Mouse (Mus musculus): Measurements from ENCODE around the gene Esrra.

Esrra gene

DNA sequence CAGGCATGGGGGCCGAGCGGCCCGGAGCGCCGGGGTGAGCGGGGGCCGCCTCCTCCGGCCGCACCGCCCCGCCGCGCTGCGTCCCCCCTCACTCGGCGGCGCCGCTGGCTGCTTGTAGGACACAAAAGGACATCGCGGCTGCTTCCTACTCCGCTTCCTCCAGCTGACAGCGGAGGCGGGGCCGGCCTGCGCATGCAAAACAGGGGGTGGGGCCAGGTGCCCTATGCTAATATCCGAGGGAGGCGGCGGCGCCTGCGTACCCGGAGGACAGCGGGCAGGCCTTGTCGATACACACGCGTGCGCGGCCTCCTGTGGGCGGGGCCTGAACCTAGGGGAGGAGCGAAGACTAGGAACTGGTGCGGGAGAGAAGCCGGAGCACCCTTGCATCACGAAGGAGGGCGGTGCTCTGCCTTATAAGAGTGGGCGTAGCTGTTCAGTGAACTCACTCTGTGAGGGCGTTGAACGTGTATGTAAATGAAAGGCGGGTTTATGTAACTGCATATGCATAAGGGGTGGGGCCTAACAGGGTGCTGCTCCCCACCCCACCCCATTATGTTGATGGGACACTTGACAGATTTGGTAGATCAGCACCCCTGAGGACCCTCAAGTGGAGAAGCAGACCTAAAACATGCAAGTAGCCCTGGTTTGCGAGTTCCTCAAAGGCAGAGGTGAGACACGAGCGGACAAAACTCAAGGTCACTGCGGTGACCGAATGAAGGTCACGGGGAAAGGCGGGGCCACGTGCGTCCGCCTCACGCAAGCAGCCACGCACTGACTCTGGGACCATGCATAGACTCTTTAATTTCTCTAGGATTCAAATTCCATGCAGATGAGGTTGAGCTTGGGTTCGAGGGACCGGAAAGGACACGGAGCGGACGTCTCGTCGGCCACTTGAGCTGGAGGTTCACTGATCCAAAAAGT is at the start of gene Esrra:
Gene Esrra (minus strand): TSS at position 167 of the 921 bp plus-strand sequence.
- DNase-seq: peak; percentile 100

- DNase-seq: no peak
Observed at GRCm38 (mm10) chr19:6970460-6971085, 49.0 kb upstream of the Esrra start.

DNA sequence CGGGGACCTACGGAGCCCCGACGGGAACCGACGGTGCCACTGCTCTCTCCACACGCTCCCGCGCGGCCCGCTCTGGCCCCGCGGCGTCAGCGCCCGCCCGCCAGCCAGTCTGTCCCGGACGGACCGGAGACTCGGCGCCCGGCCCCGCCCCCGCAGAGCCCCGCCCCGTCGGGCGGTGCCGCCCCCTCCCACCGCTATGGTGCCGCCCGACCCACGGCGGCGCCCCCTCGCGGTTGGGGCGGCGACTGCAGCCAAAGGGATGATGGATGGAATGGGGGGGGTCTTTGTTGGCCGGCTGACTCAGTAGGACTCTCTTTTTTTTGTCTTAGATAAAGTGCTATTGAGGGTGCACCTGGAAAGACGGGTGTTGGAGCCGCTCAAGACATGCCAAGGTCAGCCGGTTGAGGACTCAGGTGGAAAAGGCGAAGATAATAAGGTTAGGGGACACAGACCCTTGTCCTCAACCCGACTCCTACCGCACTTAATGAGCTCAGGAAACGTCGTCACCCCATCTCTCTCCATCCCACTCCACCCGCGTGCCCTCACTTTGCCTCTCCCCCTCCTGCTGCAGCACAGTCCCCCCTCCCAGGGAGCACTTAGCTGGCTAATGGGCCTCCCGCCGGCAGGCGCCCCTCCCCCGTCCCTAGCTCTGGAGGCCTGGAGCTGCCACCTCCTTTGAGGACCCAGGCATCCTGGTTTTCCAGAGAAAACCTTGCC is 48.2 kb upstream of the Esrra start:
- DNase-seq: peak; percentile 83 to 88

DNA sequence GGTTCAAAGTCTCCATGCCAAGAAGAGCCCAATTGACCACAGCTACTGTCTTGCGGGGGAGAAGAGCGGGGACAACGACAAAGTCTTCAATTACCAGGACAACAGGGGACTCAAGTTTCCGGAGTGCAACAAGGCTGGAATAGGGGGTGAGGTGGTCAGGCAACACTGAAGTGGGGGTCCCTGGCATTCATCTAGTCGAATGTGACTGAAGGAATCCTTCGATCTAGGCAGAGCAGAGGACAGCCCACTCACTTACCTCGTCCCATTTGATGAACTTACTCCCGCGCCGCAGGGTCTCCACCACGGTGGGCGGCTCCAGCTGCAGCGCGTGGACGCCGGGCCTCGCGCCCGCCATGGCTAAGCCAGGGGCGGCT is 47.7 kb upstream of the Esrra start:
- no peak for DNase-seq

DNA sequence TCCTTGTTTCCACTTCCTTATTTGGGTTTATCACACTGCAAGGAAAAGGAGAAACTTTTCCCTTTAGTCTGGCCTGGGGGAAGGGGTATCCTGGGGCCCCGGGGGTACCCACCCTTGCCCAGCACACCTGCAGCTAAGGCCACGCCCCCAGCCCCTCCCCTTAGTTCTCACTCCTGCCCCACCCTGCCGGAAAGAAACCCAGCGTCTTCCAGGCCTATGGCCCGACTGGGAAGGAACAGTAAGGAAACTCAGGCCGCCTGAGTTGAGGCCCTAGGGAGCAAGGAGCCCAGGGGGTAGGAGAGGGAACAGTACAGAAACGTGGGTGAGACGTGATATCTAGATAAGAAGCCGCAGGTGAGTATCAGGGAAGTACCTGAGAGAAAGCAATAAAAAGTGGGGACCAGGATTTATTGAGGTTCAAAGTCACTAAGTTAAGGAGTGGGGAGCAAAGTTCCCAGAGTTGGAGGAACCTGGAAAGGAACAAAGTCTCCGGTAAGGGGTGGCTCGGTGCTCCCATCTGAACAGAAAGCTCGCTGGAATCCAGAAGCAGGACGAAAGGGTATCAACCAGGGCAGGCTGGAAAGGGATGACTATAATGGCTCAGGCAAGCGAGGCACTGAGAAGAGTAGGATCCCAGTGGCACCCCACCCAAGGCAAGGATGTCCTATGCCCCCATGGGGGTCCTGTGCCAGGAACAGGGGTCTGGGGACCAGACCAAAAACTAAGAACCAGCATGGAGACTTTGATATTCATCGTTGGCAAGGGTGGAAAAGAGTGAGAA is 47.1 kb upstream of the Esrra start:
- DNase-seq: peak; percentile 30 to 36

DNA sequence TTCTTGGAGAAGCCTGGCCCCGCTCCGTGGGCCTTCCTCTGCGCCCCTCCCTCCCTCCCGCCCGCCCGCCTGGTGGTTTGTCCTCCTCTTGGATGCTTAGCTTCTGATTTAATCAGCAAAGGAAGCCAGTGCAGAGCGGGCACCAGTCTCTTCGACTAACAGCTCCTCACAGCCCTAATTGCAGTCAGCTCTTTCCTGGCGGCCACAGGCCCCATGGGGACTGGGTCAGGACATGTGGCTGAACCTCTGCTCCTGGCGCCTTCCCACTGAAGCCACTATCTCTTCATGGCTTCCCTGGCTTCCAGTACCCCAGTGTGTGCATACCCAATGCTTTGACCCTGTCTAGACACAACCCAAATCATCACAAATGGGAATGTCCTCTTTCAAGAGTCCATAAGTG is 34.8 kb upstream of the Esrra start:
- DNase-seq: no peak

- no peak for DNase-seq
Observed at GRCm38 (mm10) chr19:6955424-6955823, 33.8 kb upstream of the Esrra start.

GRCm38 (mm10) chr19:6954046-6954445 is 32.4 kb upstream of the Esrra start:
- DNase-seq: peak; percentile 43 to 50

- no peak for DNase-seq
Observed at GRCm38 (mm10) chr19:6952712-6953037, 31.1 kb upstream of the Esrra start.

DNA sequence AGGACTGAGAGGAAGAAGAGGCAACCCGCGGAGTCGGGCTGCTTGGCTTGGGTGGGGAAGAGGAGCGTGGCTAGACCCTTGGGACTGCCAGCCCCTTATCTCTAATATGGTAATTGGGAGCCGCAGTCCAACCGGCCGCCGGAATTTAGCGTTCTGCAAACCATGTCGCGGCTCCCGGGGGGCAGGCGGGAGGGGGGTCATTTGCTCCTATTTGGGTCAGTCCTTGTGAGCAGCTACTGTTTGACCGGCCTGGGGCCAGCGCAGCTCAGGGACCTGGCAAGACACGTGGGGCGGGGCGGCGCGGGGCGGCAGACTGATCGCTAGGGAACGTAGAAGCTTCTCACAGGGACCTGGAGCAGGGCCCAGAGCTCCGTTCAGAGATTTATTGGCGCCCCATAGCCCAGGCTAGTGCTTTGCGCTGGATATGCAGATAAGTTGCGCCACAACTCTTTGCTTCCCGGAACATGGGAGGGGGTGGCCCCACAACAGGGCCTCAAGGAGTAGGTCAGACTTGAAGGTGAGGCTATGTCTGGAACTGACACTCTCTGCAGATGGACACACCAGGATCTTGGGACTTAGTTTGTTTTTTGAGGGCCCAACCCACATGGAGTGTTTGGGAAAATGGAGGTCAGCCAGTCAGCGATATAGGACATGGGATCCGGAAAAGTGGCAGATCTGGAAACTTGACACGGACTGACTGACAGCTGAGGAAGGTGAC is 30.5 kb upstream of the Esrra start:
- DNase-seq: peak; percentile 41 to 48

GRCm38 (mm10) chr19:6951381-6951968 is 29.9 kb upstream of the Esrra start:
- peak; percentile 64 to 68 for DNase-seq

DNA sequence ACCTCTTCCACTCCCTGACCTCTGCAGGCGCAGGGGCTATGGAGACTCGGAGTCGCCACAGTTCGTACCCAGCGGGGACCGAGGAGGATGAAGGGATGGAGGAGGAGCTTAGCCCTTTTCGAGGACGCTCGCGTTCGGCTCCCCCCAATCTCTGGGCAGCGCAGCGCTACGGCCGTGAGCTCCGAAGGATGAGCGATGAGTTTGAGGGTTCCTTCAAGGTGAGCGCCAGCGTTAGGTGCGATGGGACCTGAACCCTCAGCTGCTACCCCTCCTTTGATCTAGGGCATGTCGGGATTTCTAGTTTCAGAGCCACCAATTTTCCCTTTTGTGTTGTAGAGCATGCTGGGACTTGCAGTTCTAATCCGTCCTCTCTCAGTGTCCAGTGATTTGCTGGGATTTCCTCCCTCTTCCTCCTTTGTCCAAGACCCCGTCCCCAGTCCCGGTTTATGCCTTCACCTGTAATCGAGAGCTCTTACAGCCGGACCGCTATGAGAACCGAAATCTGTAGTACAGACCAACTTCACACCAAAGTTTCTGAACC is 29.1 kb upstream of the Esrra start:
- DNase-seq: peak in 1 of 2 experiments; percentile 29

- DNase-seq: no peak
Observed at GRCm38 (mm10) chr19:6949951-6950350, 28.3 kb upstream of the Esrra start.

GRCm38 (mm10) chr19:6949532-6949931 is 27.9 kb upstream of the Esrra start:
- no peak for DNase-seq

GRCm38 (mm10) chr19:6948186-6948585 is 26.6 kb upstream of the Esrra start:
- no peak for DNase-seq

GRCm38 (mm10) chr19:6947742-6948141 is 26.1 kb upstream of the Esrra start:
- DNase-seq: no peak

GRCm38 (mm10) chr19:6943709-6944108 is 22.1 kb upstream of the Esrra start:
- no peak for DNase-seq

DNA sequence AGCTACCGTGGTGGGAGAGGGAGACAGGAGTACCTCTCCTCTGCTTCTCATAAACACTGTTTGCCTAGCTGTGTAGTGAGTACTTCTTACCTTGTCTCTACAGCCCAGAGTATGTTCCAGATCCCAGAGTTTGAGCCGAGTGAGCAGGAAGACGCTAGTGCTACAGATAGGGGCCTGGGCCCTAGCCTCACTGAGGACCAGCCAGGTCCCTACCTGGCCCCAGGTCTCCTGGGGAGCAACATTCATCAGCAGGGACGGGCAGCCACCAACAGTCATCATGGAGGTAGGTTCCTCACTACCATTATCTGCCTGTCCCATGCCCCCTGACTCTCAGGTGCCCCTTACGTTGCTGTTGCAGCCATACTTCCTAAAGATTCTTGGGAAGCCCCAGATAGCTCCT is 21.2 kb upstream of the Esrra start:
- DNase-seq: no peak

GRCm38 (mm10) chr19:6942249-6942691 is 20.7 kb upstream of the Esrra start, which contains the start of gene Gpr137:
Gene Gpr137 (minus strand): TSS chr19:6942480.
- peak; percentile 90 to 91 for DNase-seq

DNA sequence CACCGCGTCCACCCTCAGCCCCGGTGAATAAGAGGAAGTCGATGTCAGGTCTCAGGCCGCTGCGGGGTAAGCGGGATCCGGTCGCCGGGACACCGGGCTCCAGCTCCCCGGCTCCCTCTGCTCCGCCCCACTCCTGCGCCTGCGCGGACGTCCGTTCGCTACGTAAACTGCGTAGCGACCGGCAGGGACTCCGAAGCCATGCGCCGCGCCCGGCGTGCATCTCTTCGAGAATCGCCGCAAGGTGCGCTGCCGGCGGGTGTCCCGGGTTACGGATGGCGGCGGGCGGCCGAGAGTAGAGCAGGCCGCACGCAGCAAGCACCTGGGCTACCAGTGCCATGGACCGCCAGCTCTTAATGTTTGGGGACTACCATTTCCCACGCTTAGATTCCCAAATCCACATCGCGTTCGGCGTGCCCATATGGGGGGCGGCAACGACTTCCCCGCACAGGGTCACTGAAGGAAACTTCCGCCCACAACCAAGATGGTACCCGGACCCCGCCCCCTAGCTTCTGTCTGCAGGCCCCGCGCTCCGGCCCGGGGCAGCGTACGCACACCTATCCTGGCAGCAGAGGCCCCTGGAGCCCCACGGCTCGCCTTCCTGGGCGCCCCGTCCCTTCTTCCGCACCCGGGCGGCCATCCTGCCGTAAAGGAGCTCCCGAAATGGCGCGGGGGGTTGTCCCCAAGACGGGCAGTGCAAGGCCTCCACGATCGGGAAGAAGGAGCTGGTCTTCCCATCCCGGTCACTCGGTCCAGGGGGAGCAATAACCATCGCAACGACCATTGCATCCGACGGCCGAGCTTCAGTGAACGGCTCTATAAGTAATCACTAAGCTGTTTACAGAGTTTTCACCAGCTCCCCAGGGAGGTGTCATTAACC is 20.0 kb upstream of the Esrra start, which contains the start of gene Bad:
Gene Bad (plus strand): TSS at position 490 of the 877 bp plus-strand sequence.
- peak; percentile 96 to 98 for DNase-seq

All from B cell, adult 2 months (primary cell).